Mouse (Mus musculus) hindbrain, embryonic 15.5 days (tissue): Measurements from ENCODE around the gene Ccnk. TPM values are rescaled to one million over a fixed set of nuclear protein-coding genes. Genes with fewer than 3 reads are reported as not detected.

Experiments
- ATAC-seq: fragments of 200-750 bp; cut with Nextera tagmentation; 2 replicates; pipeline ENCODE4 v1.8.0; 2017; ENCODE audit warnings: low read depth, moderate number of reproducible peaks, moderate TSS enrichment; ENCODE audit not compliant: low FRiP score
- H3K27ac ChIP-seq: fragments of 300-500 bp; sonication (generic); replicated peaks from 2 replicates; pipeline ENCODE4 v1.5.1; 2015; ENCODE audit warnings: mild to moderate bottlenecking, inconsistent platforms
- H3K27me3 ChIP-seq: fragments of 300-500 bp; sonication (generic); 2 replicates; pipeline ENCODE4 v1.6.1; 2015; ENCODE audit warnings: control low read depth, inconsistent platforms
- H3K36me3 ChIP-seq: fragments of 300-500 bp; sonication (generic); 2 replicates; pipeline ENCODE4 v1.6.1; 2015; ENCODE audit warnings: control low read depth, inconsistent platforms
- H3K4me1 ChIP-seq: fragments of 300-500 bp; sonication (generic); replicated peaks from 2 replicates; pipeline ENCODE4 v1.6.1; 2015; ENCODE audit warnings: control low read depth, inconsistent platforms
- H3K4me2 ChIP-seq: fragments of 300-500 bp; sonication (generic); 2 replicates; pipeline ENCODE4 v1.6.1; 2015; ENCODE audit warnings: moderate library complexity, mild to moderate bottlenecking, inconsistent platforms
- H3K4me3 ChIP-seq: fragments of 300-500 bp; sonication (generic); 2 replicates; pipeline ENCODE4 v1.5.1; 2015; ENCODE audit warnings: mild to moderate bottlenecking, inconsistent platforms
- H3K9ac ChIP-seq: fragments of 300-500 bp; sonication (generic); 2 replicates; pipeline ENCODE4 v1.6.1; 2015; ENCODE audit warnings: inconsistent platforms
- H3K9me3 ChIP-seq: fragments of 300-500 bp; sonication (generic); 2 replicates; pipeline ENCODE4 v1.6.1; 2016; ENCODE audit warnings: control low read depth, inconsistent platforms
- WGBS: fragments of 180-500 bp; shearing (Covaris S2); methylation state at CpG from one replicate; pipeline ENCODE4 v1.1.7; 2015; 5-methylcytosine and 5-hydroxymethylcytosine counted together
- polyA plus RNA-seq: library from polyadenylated mRNA; unstranded; fragments of >200 nt; fragmentation: Nextera tagmentation; extraction: Ambion mirVana; gene quantifications from 2 replicates; pipeline ENCODE4 v1.2.1, GENCODE M21; 2015

The Ccnk gene
- polyA plus RNA-seq, 1 experiment from 2014 or later, result 2.8 TPM

DNA sequence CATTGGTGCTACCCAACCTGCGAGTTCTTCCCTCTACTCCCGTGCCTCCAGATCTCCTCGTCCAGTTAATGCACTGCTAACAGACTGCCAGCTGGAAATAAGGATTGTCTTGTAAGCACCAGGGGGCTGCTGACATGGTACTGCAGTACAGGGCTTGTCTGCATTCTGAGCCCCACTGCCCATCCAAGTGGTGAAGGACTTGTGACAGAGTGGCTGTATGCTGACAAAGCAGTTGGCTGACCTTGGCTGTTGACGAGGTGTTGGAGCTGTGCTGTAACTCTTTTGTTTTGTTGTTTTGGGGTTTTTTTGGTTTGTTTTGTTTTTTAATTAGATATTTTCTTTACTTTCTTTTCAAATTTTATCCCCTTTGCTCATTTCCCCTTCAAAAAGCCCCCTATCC, 19.1 kb downstream of the Ccnk start:
- Histone ChIP-seq H3K4me2 (no peak overlapping the region), H3K4me1 (no peaks in the 10 kb centered on the region), H3K9me3 (no peaks in the 10 kb centered on the region), H3K36me3 (peaks cover 81% of the 10 kb centered on the region), H3K9ac (no peak overlapping the region), H3K27me3 (no peaks in the 10 kb centered on the region), H3K4me3 (no peak overlapping the region), H3K27ac (no peak overlapping the region)
- WGBS, result 81% methylated on average over 4 of the region's 4 CpGs
- ATAC-seq, result no peak

- Histone ChIP-seq H3K9me3 (no peaks in the 10 kb centered on the region), H3K4me3 (no peak overlapping the region), H3K27ac (no peak overlapping the region), H3K9ac (no peak overlapping the region), H3K4me1 (no peaks in the 10 kb centered on the region), H3K36me3 (peaks cover 69% of the 10 kb centered on the region), H3K4me2 (no peak overlapping the region), H3K27me3 (no peaks in the 10 kb centered on the region)
- no peak for ATAC-seq
- WGBS, result 100% methylated on average over 1 of the region's 1 CpGs
These were observed 20.7 kb downstream of the Ccnk start for GRCm38 (mm10) chr12:108200094-108200493.

- Histone ChIP-seq H3K4me2 (no peak overlapping the region), H3K9ac (no peak overlapping the region), H3K4me3 (no peak overlapping the region), H3K9me3 (no peaks in the 10 kb centered on the region), H3K36me3 (peaks cover 43% of the 10 kb centered on the region), H3K4me1 (peaks cover 8% of the 10 kb centered on the region), H3K27me3 (no peaks in the 10 kb centered on the region), H3K27ac (no peak overlapping the region)
- 57% methylated on average over 8 of the region's 8 CpGs for WGBS
- no peak for ATAC-seq
These were observed 24.5 kb downstream of the Ccnk start for GRCm38 (mm10) chr12:108203895-108204294.

- Histone ChIP-seq H3K9ac (no peak overlapping the region), H3K27me3 (no peaks in the 10 kb centered on the region), H3K4me1 (peaks cover 16% of the 10 kb centered on the region), H3K9me3 (no peaks in the 10 kb centered on the region), H3K36me3 (peaks cover 32% of the 10 kb centered on the region), H3K4me3 (no peak overlapping the region), H3K4me2 (no peak overlapping the region), H3K27ac (no peak overlapping the region)
- 60% methylated on average over 12 of the region's 12 CpGs for WGBS
- ATAC-seq, result no peak
These were observed 25.6 kb downstream of the Ccnk start for GRCm38 (mm10) chr12:108204978-108205377.

DNA sequence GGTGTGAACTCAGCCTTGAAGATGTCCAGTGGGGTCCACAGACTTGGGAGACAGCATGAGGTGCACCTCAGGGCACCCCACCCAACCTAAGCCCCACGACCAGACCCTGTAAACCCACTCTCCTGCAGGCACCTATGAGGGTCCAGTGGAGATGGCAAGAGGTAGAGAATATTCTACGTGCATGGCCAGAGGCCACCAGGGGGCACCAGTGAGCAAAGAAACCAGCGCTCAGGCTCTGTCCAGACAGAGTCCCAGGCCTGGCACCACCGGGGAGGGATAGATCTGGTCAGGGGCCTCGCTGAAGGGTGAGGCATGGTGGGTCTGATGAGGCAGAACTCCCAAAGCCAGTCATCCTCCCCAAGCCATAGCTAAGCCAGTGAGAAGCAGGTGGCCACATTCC, 27.3 kb downstream of the Ccnk start:
- H3K36me3 ChIP-seq, result peaks cover 17% of the 10 kb centered on the region
- H3K27ac ChIP-seq, result no peak overlapping the region
- WGBS, result 8% methylated on average over 5 of the region's 5 CpGs
- ATAC-seq, result peak; percentile 71
- no peak overlapping the region for H3K9ac ChIP-seq
- H3K4me3 ChIP-seq, result no peak overlapping the region
- H3K4me2 ChIP-seq, result no peak overlapping the region
- peaks cover 21% of the 10 kb centered on the region for H3K4me1 ChIP-seq
- no peaks in the 10 kb centered on the region for H3K27me3 ChIP-seq
- no peaks in the 10 kb centered on the region for H3K9me3 ChIP-seq

DNA sequence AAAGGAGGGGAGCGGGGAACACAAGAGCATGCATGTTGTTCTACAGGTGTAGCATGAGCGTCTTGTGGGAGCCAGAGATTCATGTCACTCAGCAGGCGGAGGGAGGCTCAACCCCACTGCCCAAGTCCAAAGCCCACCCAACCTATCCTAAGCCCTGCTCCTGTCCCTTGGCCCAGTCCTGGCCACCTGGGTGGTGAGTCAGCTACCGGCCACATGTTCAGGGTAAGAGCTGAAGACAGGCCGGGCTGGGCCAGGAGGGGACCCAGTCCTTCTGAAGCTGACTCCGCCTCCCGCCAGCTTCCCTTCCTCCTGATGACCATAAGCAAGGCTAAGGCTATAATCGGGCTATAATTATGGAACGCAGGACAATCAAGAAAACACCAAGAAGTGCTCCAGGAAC, 28.8 kb downstream of the Ccnk start:
- no peak overlapping the region for H3K27ac ChIP-seq
- H3K9ac ChIP-seq, result no peak overlapping the region
- 87% methylated on average over 9 of the region's 9 CpGs for WGBS
- H3K36me3 ChIP-seq, result peaks cover 10% of the 10 kb centered on the region; the same call in 1 of the 2 replicates
- no peak overlapping the region for H3K4me2 ChIP-seq
- no peak overlapping the region for H3K4me3 ChIP-seq
- no peaks in the 10 kb centered on the region for H3K27me3 ChIP-seq
- ATAC-seq, result no peak
- H3K9me3 ChIP-seq, result no peaks in the 10 kb centered on the region
- H3K4me1 ChIP-seq, result peaks cover 37% of the 10 kb centered on the region

DNA sequence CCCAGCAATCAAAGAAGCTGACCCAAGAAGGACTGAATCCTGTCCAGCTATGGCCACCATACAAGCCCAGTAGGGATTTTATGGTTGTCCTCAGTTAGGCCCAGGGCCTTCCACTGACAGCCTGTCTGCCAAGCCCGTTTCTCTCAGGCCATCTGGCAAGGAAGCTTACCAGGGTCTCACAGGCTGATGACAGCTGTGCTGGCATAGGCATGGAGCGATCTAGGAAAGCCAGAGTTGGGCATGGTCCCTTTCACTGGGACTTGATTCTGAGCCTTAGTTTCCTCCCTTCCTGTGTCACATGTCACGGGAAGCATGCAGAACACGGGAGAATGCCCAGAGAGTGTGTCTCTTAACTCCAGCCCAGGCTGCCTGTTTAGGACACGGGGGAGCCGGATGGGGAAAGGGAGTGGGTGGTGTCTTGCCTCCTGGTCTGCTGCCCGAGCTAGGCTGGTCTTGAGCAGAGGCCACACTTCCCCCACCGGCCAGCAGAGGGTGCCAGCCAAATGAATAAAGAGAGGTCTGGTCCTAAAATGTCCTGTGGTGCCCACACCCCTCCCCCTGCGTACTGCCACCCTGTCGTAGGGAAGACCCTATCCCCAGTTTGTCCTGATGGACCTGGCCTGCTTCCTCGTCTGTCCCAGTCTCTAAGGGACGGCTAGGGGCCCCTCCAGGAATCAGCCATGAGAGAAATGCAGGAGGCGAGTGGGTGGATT, 29.5 kb downstream of the Ccnk start:
- Histone ChIP-seq H3K9ac (no peak overlapping the region), H3K4me2 (no peak overlapping the region), H3K4me1 (peaks cover 44% of the 10 kb centered on the region), H3K27ac (no peak overlapping the region), H3K9me3 (no peaks in the 10 kb centered on the region), H3K4me3 (no peak overlapping the region), H3K36me3 (peaks cover 8% of the 10 kb centered on the region; the same call in 1 of the 2 replicates), H3K27me3 (no peaks in the 10 kb centered on the region)
- peak; percentile 15; the same call in 1 of the 2 replicates for ATAC-seq
- 28% methylated on average over 13 of the region's 13 CpGs for WGBS

DNA sequence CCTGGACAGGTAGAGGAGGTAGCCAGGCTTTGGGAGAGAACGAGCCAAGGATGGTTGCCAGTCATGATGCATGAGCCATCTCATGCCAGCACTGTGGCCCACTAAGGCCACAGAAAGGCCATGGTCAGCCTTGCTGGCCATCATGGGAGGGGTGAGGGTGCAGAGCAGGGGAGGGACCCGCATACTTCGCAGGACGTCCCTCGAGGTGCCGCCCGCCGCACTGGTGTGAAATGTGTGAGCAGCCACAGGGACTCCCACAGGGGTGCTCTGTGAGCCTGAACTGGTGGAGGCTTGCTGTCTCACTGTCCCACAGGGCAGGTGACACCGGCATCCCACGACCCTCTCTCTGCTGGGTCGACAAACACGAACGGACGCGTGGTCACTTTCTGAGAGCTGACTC, 31.2 kb downstream of the Ccnk start:
- WGBS, result 92% methylated on average over 15 of the region's 15 CpGs
- no peak for ATAC-seq
- Histone ChIP-seq H3K9ac (no peak overlapping the region), H3K4me3 (no peak overlapping the region), H3K4me1 (peaks cover 59% of the 10 kb centered on the region), H3K4me2 (no peak overlapping the region), H3K36me3 (peaks cover 2% of the 10 kb centered on the region; the same call in 1 of the 2 replicates), H3K27me3 (no peaks in the 10 kb centered on the region), H3K9me3 (no peaks in the 10 kb centered on the region), H3K27ac (no peak overlapping the region)

- H3K27ac ChIP-seq, result peak overlapping the region; percentile 56; the same call in 1 of the 2 replicates
- H3K9ac ChIP-seq, result no peak overlapping the region
- no peaks in the 10 kb centered on the region for H3K36me3 ChIP-seq
- H3K4me2 ChIP-seq, result no peak overlapping the region
- ATAC-seq, result no peak
- H3K9me3 ChIP-seq, result no peaks in the 10 kb centered on the region
- no peaks in the 10 kb centered on the region for H3K27me3 ChIP-seq
- H3K4me3 ChIP-seq, result no peak overlapping the region
- WGBS, result 30% methylated on average over 5 of the region's 5 CpGs
- peaks cover 70% of the 10 kb centered on the region for H3K4me1 ChIP-seq
These were observed 32.7 kb downstream of the Ccnk start for GRCm38 (mm10) chr12:108212071-108212470.

DNA sequence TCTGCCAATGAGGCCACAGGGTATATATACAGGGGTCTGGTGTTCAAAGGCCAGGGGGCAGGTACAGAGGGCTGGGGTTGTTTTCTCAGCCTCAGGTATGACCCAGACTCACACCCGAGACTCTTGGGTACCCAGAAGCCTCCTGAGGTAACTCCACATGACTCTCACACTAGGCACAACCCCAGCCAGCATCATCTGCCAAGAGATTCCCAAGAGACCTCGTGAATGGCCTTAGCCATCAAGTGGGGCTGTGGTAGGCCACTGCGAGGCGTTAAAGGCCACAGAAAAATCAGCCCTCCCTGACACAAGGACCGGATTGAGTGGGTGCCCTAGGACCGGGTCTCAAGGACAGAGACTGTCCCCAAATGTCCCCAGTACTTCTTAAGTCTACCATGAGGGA, 33.1 kb downstream of the Ccnk start:
- Histone ChIP-seq H3K9me3 (no peaks in the 10 kb centered on the region), H3K4me2 (no peak overlapping the region), H3K27ac (peak overlapping the region; percentile 56; the same call in 1 of the 2 replicates), H3K9ac (no peak overlapping the region), H3K36me3 (no peaks in the 10 kb centered on the region), H3K27me3 (no peaks in the 10 kb centered on the region), H3K4me1 (peaks cover 74% of the 10 kb centered on the region), H3K4me3 (no peak overlapping the region)
- ATAC-seq, result no peak
- 81% methylated on average over 6 of the region's 6 CpGs for WGBS

DNA sequence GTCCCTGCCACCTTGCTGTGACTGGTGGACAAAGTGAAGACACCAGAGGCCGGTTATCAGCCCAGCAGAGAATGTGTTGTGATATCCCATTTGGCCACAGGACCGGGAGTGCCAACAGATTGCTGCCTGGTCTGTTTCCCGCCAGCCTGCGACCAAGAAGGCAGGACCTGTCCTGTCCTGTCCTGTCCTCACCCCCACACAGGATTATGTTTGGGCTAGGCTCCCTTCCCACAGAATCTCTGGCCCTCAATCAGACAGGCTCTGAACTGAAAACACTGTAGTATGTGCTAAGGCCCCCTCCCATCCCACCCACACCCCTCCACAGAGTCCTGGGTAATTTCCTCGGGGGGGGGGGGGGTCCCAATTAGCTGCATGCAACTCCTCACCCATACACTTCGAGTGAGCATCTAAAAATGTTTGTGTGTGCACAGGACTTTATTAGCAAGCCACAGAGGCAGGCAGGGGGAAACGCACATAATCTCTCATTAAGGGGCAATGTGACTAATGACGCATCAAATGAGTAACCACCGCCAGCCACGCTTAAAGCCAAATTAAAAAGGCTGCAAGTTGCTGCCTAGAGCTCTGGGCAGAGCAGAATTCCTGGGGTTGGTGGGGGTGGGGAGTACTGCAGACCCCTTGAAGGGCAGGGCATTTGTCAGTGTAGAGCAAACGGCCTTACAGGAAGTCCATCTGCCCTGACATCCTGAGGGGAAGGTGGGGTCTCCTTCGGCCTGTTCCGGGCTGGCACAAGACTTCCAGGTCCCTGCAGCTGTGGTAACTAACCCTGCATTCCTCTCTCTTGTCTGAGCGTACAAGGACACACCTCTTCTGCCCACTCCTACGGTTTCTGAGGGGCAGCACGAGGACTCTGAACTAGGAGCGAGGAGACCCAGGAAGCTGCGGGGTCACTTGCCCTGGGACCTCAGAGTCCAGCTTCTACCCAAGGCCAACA, 34.0 kb downstream of the Ccnk start:
- no peak for ATAC-seq
- H3K27ac ChIP-seq, result peak overlapping the region; percentile 23; the same call in 1 of the 2 replicates
- H3K9me3 ChIP-seq, result no peaks in the 10 kb centered on the region
- no peak overlapping the region for H3K9ac ChIP-seq
- H3K4me3 ChIP-seq, result no peak overlapping the region
- WGBS, result 37% methylated on average over 18 of the region's 18 CpGs
- no peak overlapping the region for H3K4me2 ChIP-seq
- H3K36me3 ChIP-seq, result no peaks in the 10 kb centered on the region
- peaks cover 78% of the 10 kb centered on the region for H3K4me1 ChIP-seq
- no peaks in the 10 kb centered on the region for H3K27me3 ChIP-seq

DNA sequence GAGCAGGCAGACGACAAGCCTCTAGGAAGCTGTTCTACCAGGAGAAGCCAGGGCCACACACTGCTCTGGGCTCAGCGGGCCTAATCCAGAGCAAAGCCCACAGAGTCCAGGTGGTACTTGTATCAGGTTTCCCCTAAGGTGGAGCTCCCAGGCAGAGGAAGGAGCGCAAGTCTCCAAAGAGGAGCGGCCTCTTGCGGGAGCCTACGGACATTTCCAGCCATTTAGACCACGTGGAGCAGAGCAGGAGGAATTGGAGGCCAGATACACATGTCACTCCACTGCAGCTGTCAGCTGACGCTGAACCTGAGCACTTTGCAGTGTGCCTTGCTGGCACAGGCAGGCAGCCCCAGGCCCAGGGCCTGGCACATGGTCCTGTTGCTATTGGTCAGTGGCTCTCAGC, 35.7 kb downstream of the Ccnk start:
- Histone ChIP-seq H3K4me1 (peaks cover 83% of the 10 kb centered on the region), H3K9me3 (no peaks in the 10 kb centered on the region), H3K27ac (no peak overlapping the region), H3K36me3 (no peaks in the 10 kb centered on the region), H3K4me2 (no peak overlapping the region), H3K4me3 (no peak overlapping the region), H3K9ac (no peak overlapping the region), H3K27me3 (no peaks in the 10 kb centered on the region)
- 52% methylated on average over 8 of the region's 8 CpGs for WGBS
- ATAC-seq, result no peak
